Mouse (Mus musculus) G1E-ER4 (cell line): ENCODE results near the gene Ahnak. TPM values are rescaled to one million over a fixed set of nuclear protein-coding genes. Genes with fewer than 3 reads are reported as not detected.

ENCODE experiments used
- GATA1 ChIP-seq: IDR thresholded peaks from one replicate; pipeline ENCODE4 v1.8.0; 2012; ENCODE audit warnings: low read length, inconsistent platforms
- polyA plus RNA-seq: library from polyadenylated mRNA; stranded (reverse); fragments of >175 nt; gene quantifications from 2 replicates; pipeline ENCODE4 v1.2.3, GENCODE M21; 2012

Ahnak gene
- 0.31 and 1.3 TPM in 2 replicates for polyA plus RNA-seq

GRCm38 (mm10) chr19:8989066-8989566 is at the start of gene Ahnak:
Ahnak (plus strand) TSS chr19:8989284.
- TF ChIP-seq GATA1 = no peak

- no peak for TF ChIP-seq GATA1
These were observed 48.5 kb upstream of the Ahnak start for GRCm38 (mm10) chr19:8940526-8941133.

- TF ChIP-seq GATA1 = no peak
These were observed 48.0 kb upstream of the Ahnak start for GRCm38 (mm10) chr19:8941136-8941514.

GRCm38 (mm10) chr19:8941515-8942217 is 47.4 kb upstream of the Ahnak start, which contains the start of gene Mta2:
Mta2 (plus strand) TSS chr19:8941875.
- TF ChIP-seq GATA1 = no peak

GRCm38 (mm10) chr19:8942276-8942964 is 46.7 kb upstream of the Ahnak start:
- no peak for TF ChIP-seq GATA1

- TF ChIP-seq GATA1 = no peak
These were observed 46.0 kb upstream of the Ahnak start for GRCm38 (mm10) chr19:8943047-8943446.

- no peak for TF ChIP-seq GATA1
These were observed 45.0 kb upstream of the Ahnak start for GRCm38 (mm10) chr19:8944062-8944461.

- TF ChIP-seq GATA1 = no peak
These were observed 44.3 kb upstream of the Ahnak start for GRCm38 (mm10) chr19:8944750-8945149.

- no peak for TF ChIP-seq GATA1
These were observed 43.8 kb upstream of the Ahnak start for GRCm38 (mm10) chr19:8945251-8945650.

- TF ChIP-seq GATA1 = no peak
These were observed 42.2 kb upstream of the Ahnak start for GRCm38 (mm10) chr19:8946929-8947328.

- no peak for TF ChIP-seq GATA1
These were observed 38.9 kb upstream of the Ahnak start for GRCm38 (mm10) chr19:8950190-8950589.

- TF ChIP-seq GATA1 = no peak
These were observed 36.8 kb upstream of the Ahnak start for GRCm38 (mm10) chr19:8952241-8952640.

GRCm38 (mm10) chr19:8953135-8954039 is 35.7 kb upstream of the Ahnak start, which contains the start of gene Tut1:
Tut1 (plus strand) TSS chr19:8953847.
- TF ChIP-seq GATA1 = no peak

- no peak for TF ChIP-seq GATA1
These were observed 34.9 kb upstream of the Ahnak start for GRCm38 (mm10) chr19:8954171-8954570.

- TF ChIP-seq GATA1 = no peak
These were observed 26.8 kb upstream of the Ahnak start for GRCm38 (mm10) chr19:8962256-8962655.
